ENCODE assay signal across 9 mouse cellular contexts in the genomic region with DNA sequence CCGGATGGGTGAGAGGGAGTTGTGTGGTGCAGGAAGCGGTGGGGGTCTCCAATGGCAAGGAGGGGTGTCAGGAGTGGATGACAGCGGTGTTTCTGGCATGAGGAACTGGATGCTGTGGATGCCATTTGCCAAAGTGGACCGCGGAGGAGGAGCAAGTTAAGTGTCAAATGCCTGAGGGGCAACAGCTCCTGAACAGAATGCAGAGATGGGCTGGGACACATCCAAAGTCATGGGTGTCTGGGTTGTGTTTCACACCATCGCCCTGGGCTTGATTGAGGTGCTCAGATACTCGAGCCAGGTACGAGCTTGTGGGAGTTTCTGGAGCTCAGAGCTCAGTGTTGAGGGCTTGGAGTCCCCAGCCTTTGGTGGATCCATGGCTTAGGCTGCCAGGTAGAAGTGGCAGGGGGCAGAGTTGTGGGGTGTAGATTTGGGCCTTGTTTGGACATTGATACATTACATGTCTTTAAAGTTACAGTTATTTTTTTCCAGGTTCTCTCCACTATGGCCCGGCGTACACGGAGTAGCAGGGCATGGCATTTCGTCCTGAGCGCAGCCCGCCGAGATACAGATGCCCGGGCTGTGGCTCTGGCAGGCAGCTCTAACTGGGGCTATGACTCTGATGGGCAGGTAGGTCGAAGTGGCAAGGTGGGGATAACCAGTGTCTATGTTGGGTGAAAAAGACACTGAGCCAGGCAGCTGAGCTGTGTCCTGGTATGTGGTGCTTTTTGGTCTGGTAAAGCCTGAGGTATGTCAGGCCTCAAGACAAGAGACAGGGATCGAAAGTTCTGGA. TPM values are rescaled to one million over a fixed set of nuclear protein-coding genes. Genes with fewer than 3 reads are reported as not detected.
DNase-seq lines count a peak whose midpoint lies in the region; ATAC-seq and TF ChIP-seq lines count a peak whose summit lies in the region.
"Had no signal": no experiment of that assay in that cellular context is flagged by ENCODE, and none has a peak within 500 bp of the region (broad histone marks: within the 10 kb centered on the region; RNA-seq: fewer than 3 reads in every experiment).

No protein-coding gene starts in this region.

- H3K4me2 ChIP-seq in hindbrain, postnatal 0 days (ENCODE audit: low read depth, low read length), result peak overlapping the region; percentile 65
- H3K4me2 ChIP-seq in neural tube, embryonic 12.5 days (replicated peaks), result peak overlapping the region; percentile 97

- H3K27me3 ChIP-seq in embryonic facial prominence, embryonic 10.5 days (replicated peaks; ENCODE audit: low read depth, poor library complexity, severe bottlenecking), result no peaks in the 10 kb centered on the region
- H3K27me3 ChIP-seq in hindbrain, postnatal 0 days (ENCODE audit: insufficient read depth, low read length), result no peaks in the 10 kb centered on the region
- H3K27me3 ChIP-seq in neural tube, embryonic 12.5 days (replicated peaks), result no peaks in the 10 kb centered on the region
- H3K27me3 ChIP-seq: Patski had no signal

- peak overlapping the region; percentile 87 for H3K9ac ChIP-seq in hindbrain, postnatal 0 days (replicated peaks; ENCODE audit: low read length)
- peak overlapping the region; percentile 86 for H3K9ac ChIP-seq in neural tube, embryonic 12.5 days

- H3K36me3 ChIP-seq in embryonic facial prominence, embryonic 10.5 days (replicated peaks), result peaks cover 67% of the 10 kb centered on the region
- peaks cover 21% of the 10 kb centered on the region for H3K36me3 ChIP-seq in hindbrain, postnatal 0 days (ENCODE audit: insufficient read depth, low read length)
- peaks cover 52% of the 10 kb centered on the region for H3K36me3 ChIP-seq in neural tube, embryonic 12.5 days

- ATAC-seq in hindbrain, postnatal 0 days, result no peak
- ATAC-seq in neural tube, embryonic 12.5 days (ENCODE audit: low FRiP score, low read depth), result no peak

- WGBS in embryonic facial prominence, embryonic 10.5 days, result 66% methylated on average over 18 of the region's 18 CpGs
- WGBS in hindbrain, postnatal 0 days, result 63% methylated on average over 18 of the region's 18 CpGs
- WGBS in neural tube, embryonic 12.5 days, result 69% methylated on average over 18 of the region's 18 CpGs

- peak overlapping the region; percentile 85 for H3K27ac ChIP-seq in embryonic facial prominence, embryonic 10.5 days (replicated peaks)
- peak overlapping the region; percentile 88 for H3K27ac ChIP-seq in hindbrain, postnatal 0 days
- no peak overlapping the region for H3K27ac ChIP-seq in neural tube, embryonic 12.5 days

- peaks cover 24% of the 10 kb centered on the region for H3K4me1 ChIP-seq in embryonic facial prominence, embryonic 10.5 days
- peaks cover 16% of the 10 kb centered on the region for H3K4me1 ChIP-seq in hindbrain, postnatal 0 days (ENCODE audit: insufficient read depth, low read length)
- peaks cover 22% of the 10 kb centered on the region for H3K4me1 ChIP-seq in neural tube, embryonic 12.5 days

- no peak for TF ChIP-seq CTCF in hindbrain, postnatal 0 days (IDR thresholded peaks at IDR 0.05; ENCODE audit: low read depth)

- peak; percentile 45 to 61 for DNase-seq in cerebellum, postnatal 10 days
- DNase-seq in cerebellum, adult 8-10 months, result no peak
- DNase-seq in 3T3-L1 (ENCODE audit: low read depth, low spot score), result peak; percentile 65
- no peak for DNase-seq in embryonic facial prominence, embryonic 10.5 days (ENCODE audit: low spot score)
- DNase-seq in hindbrain, postnatal 0 days (ENCODE audit: low spot score), result no peak
- DNase-seq in ovary, adult 18-20 months (ENCODE audit: low spot score), result no peak
- no peak for DNase-seq in kidney, adult 11 months

- no peaks in the 10 kb centered on the region for H3K9me3 ChIP-seq in embryonic facial prominence, embryonic 10.5 days
- no peaks in the 10 kb centered on the region for H3K9me3 ChIP-seq in hindbrain, postnatal 0 days (ENCODE audit: low read length)
- H3K9me3 ChIP-seq in neural tube, embryonic 12.5 days, result no peaks in the 10 kb centered on the region

- H3K4me3 ChIP-seq in embryonic facial prominence, embryonic 10.5 days, result peak overlapping the region; percentile 84
- peak overlapping the region; percentile 84 for H3K4me3 ChIP-seq in hindbrain, postnatal 0 days (ENCODE audit: low read length)
- H3K4me3 ChIP-seq in neural tube, embryonic 12.5 days, result peak overlapping the region; percentile 89

RNA-seq across cellular contexts. Expression of a gene that starts 1.0 kb away (rescaled TPM):
- polyA plus RNA-seq in embryonic facial prominence, embryonic 10.5 days (2016; fragmentation: Nextera tagmentation; extraction: Ambion mirVana), result 47.1 TPM in 2 replicates
- 122 and 135 TPM in 2 replicates for total RNA-seq in hindbrain, postnatal 0 days (2014; rRNA removed)
- polyA plus RNA-seq in hindbrain, postnatal 0 days (2015; fragmentation: Nextera tagmentation; extraction: Ambion mirVana), result 90.6 and 94.9 TPM in 2 replicates
- polyA plus RNA-seq in neural tube, embryonic 12.5 days (2016; fragmentation: Nextera tagmentation; extraction: Ambion mirVana), result 53.1 and 57.7 TPM in 2 replicates

RNA-seq across cellular contexts. Expression of a gene that starts 1.3 kb away (rescaled TPM):
- polyA plus RNA-seq in embryonic facial prominence, embryonic 10.5 days (2016; fragmentation: Nextera tagmentation; extraction: Ambion mirVana), result 71.8 and 81.8 TPM in 2 replicates
- 35.7 and 52.7 TPM in 2 replicates for total RNA-seq in hindbrain, postnatal 0 days (2014; rRNA removed)
- 63.5 and 65.0 TPM in 2 replicates for polyA plus RNA-seq in hindbrain, postnatal 0 days (2015; fragmentation: Nextera tagmentation; extraction: Ambion mirVana)
- polyA plus RNA-seq in neural tube, embryonic 12.5 days (2016; fragmentation: Nextera tagmentation; extraction: Ambion mirVana), result 75.4 and 75.9 TPM in 2 replicates

RNA-seq across cellular contexts. Expression of a gene that starts 7.4 kb away (rescaled TPM):
- polyA plus RNA-seq in embryonic facial prominence, embryonic 10.5 days (2016; fragmentation: Nextera tagmentation; extraction: Ambion mirVana), result 30.6 and 33.6 TPM in 2 replicates
- total RNA-seq in hindbrain, postnatal 0 days (2014; rRNA removed), result 34.9 and 49.5 TPM in 2 replicates
- polyA plus RNA-seq in hindbrain, postnatal 0 days (2015; fragmentation: Nextera tagmentation; extraction: Ambion mirVana), result 21.4 and 24.3 TPM in 2 replicates
- 41.6 and 44.5 TPM in 2 replicates for polyA plus RNA-seq in neural tube, embryonic 12.5 days (2016; fragmentation: Nextera tagmentation; extraction: Ambion mirVana)

RNA-seq across cellular contexts. Expression of a gene that starts 7.4 kb away (rescaled TPM):
- 102 and 105 TPM in 2 replicates for polyA plus RNA-seq in embryonic facial prominence, embryonic 10.5 days (2016; fragmentation: Nextera tagmentation; extraction: Ambion mirVana)
- 37.8 and 58.3 TPM in 2 replicates for total RNA-seq in hindbrain, postnatal 0 days (2014; rRNA removed)
- 124 and 136 TPM in 2 replicates for polyA plus RNA-seq in hindbrain, postnatal 0 days (2015; fragmentation: Nextera tagmentation; extraction: Ambion mirVana)
- polyA plus RNA-seq in neural tube, embryonic 12.5 days (2016; fragmentation: Nextera tagmentation; extraction: Ambion mirVana), result 89.9 and 98.4 TPM in 2 replicates

RNA-seq across cellular contexts. Expression of a gene that starts 8.8 kb away (rescaled TPM):
- polyA plus RNA-seq in embryonic facial prominence, embryonic 10.5 days (2016; fragmentation: Nextera tagmentation; extraction: Ambion mirVana), result 47.3 and 50.1 TPM in 2 replicates
- total RNA-seq in hindbrain, postnatal 0 days (2014; rRNA removed), result 66.1 and 67.0 TPM in 2 replicates
- polyA plus RNA-seq in hindbrain, postnatal 0 days (2015; fragmentation: Nextera tagmentation; extraction: Ambion mirVana), result 92.6 and 95.1 TPM in 2 replicates
- polyA plus RNA-seq in neural tube, embryonic 12.5 days (2016; fragmentation: Nextera tagmentation; extraction: Ambion mirVana), result 49.7 and 55.1 TPM in 2 replicates

Comparison
In these comparisons a context has a peak if more than half of its experiments do, and no peak if none do; other contexts are left out.
1. DNase-seq: peak in cerebellum, postnatal 10 days (2 of 2) and 3T3-L1 (single experiment); none in cerebellum, adult 8-10 months (single experiment), embryonic facial prominence, embryonic 10.5 days (single experiment), hindbrain, postnatal 0 days (single experiment), ovary, adult 18-20 months (single experiment) and kidney, adult 11 months (single experiment).
2. Peak in every context shown above with its lines, with median percentiles within 50 percentile points of each other: H3K4me3 ChIP-seq.